Mouse (Mus musculus) adrenal gland, postnatal 4 days (tissue): ENCODE results near the gene Sec14l2. TPM values are rescaled to one million over a fixed set of nuclear protein-coding genes. Genes with fewer than 3 reads are reported as not detected.

Experiments used
- DNase-seq, 2 experiments: peaks; one replicate each; pipeline ENCODE4 v3.0.0; 2021 to 2022; ENCODE audit warnings: low spot score in 2 of 2, mixed read lengths in 2 of 2
- microRNA-seq: library from miRNA; unstranded; fragments of <30 nt; microRNA quantifications from one replicate; pipeline ENCODE4 v1.2.0, GENCODE M21; 2021
- total RNA-seq, 2 experiments: library from RNA; stranded (reverse); gene quantifications; 2 replicates each; pipeline ENCODE4 v1.2.3; 2021

The Sec14l2 gene
- total RNA-seq, 2 experiments from 2014 or later: 4.4 to 15.0 TPM

- no peak for DNase-seq
Measured at GRCm38 (mm10) chr11:4062523-4062922, 60.7 kb downstream of the Sec14l2 start.

DNA sequence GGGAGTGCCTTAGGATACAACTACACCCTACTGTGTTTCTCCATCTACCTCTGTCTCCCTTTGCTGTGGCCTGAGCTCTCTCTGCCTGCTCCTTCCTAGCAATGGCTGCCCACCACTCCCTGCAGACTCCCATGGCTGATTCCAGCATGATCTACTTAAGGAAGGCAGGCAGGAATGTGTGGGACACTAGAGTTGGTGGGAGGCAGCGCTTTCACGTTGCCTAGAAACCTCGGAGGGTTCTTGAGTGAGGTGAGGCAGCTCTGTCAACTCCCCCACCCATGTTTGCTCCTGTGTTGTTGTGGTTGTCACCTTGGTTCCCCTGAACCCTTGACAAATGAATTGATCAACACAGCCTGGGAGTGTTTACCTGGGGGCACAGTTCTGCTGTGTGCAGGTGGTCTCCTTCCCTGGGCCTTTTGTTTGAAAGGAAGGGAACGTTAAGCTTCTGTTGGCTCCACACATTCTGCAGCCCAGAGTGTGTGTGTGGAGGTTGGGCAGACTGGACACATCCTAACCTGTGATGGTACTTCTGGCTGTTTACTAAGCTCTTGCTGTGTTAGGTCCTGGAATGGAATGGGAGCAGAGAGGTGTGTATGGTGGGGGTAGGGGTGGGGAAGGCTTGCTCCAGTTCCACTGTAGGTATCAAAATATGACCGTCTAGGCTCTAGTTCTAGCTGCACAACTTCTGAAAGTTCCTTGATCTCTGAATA lies 62.2 kb downstream of the Sec14l2 start:
- DNase-seq: no peak

- DNase-seq: peak; percentile 48 to 57
Measured at GRCm38 (mm10) chr11:4053586-4053985, 69.6 kb downstream of the Sec14l2 start.

GRCm38 (mm10) chr11:4048438-4048837 lies 74.8 kb downstream of the Sec14l2 start:
- DNase-seq: no peak

GRCm38 (mm10) chr11:4047766-4048165 lies 75.4 kb downstream of the Sec14l2 start:
- DNase-seq: no peak

Small RNAs within 50 kb of the gene (microRNA-seq; reads per million reads assigned to microRNA genes)
- gene Mir3060: 3.2 reads per million, percentile 8 among the genes with 10 or more reads in this experiment

Other genes with a start within 250 kb of the Sec14l2 start
- under 1 TPM; 0.56 to 0.62 TPM for gene 4921536K21Rik, start 228.3 kb downstream of the Sec14l2 start, total RNA-seq
- gene Dusp18, start 228.2 kb downstream of the Sec14l2 start, total RNA-seq: 1 to 10 TPM; 6.2 to 6.5 TPM
- gene Slc35e4, start 208.8 kb downstream of the Sec14l2 start, total RNA-seq: 1 to 10 TPM; 5.8 to 7.8 TPM
- 100 to 1,000 TPM; 102 to 141 TPM for gene Tcn2, start 191.3 kb downstream of the Sec14l2 start, total RNA-seq
- 10 to 100 TPM; 79.7 to 80.7 TPM for gene Pes1, start 159.4 kb downstream of the Sec14l2 start, total RNA-seq
- under 1 TPM in 1 of 2 experiments, not detected in 1; 0.25 TPM for gene 4930556J24Rik, start 146.6 kb downstream of the Sec14l2 start, total RNA-seq
- 1 to 10 TPM; 2.0 to 3.0 TPM for gene Gal3st1, start 139.8 kb downstream of the Sec14l2 start, total RNA-seq
- gene Sec14l4, start 92.0 kb downstream of the Sec14l2 start, total RNA-seq: 1 to 10 TPM; 2.4 to 5.0 TPM
- gene Sec14l3, start 58.6 kb downstream of the Sec14l2 start, total RNA-seq: under 1 TPM; 0.51 to 0.59 TPM
- 10 to 100 TPM; 17.3 to 17.7 TPM for gene Mtfp1, start 28.0 kb downstream of the Sec14l2 start, total RNA-seq
- 10 to 100 TPM; 32.0 to 34.8 TPM for gene Rnf215, start 11.8 kb upstream of the Sec14l2 start, total RNA-seq
- 10 to 100 TPM; 13.8 to 18.6 TPM for gene Ccdc157, start 36.9 kb upstream of the Sec14l2 start, total RNA-seq
- 10 to 100 TPM; 70.4 to 71.6 TPM for gene Sf3a1, start 36.9 kb upstream of the Sec14l2 start, total RNA-seq
- gene Tbc1d10a, start 63.4 kb upstream of the Sec14l2 start, total RNA-seq: 10 to 100 TPM; 19.0 to 19.9 TPM
- gene Castor1, start 94.8 kb upstream of the Sec14l2 start, total RNA-seq: 1 to 10 TPM; 6.3 to 6.6 TPM
- under 1 TPM; 0.11 to 0.23 TPM for gene Osm, start 113.0 kb upstream of the Sec14l2 start, total RNA-seq
- under 1 TPM; 0.76 to 0.99 TPM for gene Lif, start 134.1 kb upstream of the Sec14l2 start, total RNA-seq